Mouse (Mus musculus) spleen, postnatal 14 days (tissue): ENCODE results near the gene Pi4k2a.
A peak's percentile ranks its signal among the peaks of the same experiment; 100 is the strongest.
"Not testable (repeated sequence)": the region's sequence is repeated elsewhere in the genome, so short reads cannot be mapped to it uniquely, and the experiment has no call there.

Experiments used
- DNase-seq, 2 experiments: peaks; one replicate each; pipeline ENCODE4 v3.0.0; 2021 to 2022; ENCODE audit warnings: low spot score in 2 of 2

Pi4k2a gene

GRCm38 (mm10) chr19:42080469-42080868 is 9.8 kb upstream of the Pi4k2a start:
- DNase-seq = no peak

GRCm38 (mm10) chr19:42081613-42082012 is 8.7 kb upstream of the Pi4k2a start:
- DNase-seq = not testable (repeated sequence)

GRCm38 (mm10) chr19:42085690-42086089 is 4.6 kb upstream of the Pi4k2a start:
- no peak for DNase-seq

- peak in 1 of 2 experiments; percentile 13 for DNase-seq
These were observed 4.1 kb upstream of the Pi4k2a start, which contains the start of gene Morn4 for GRCm38 (mm10) chr19:42086166-42086565. Gene Morn4, minus strand, starts transcription at chr19:42086357.

GRCm38 (mm10) chr19:42089103-42089747 is 1.0 kb upstream of the Pi4k2a start:
- DNase-seq = peak; percentile 30 to 42

- DNase-seq = peak in 1 of 2 experiments; percentile 19
These were observed 419 bp downstream of the Pi4k2a start for GRCm38 (mm10) chr19:42090637-42091141.

GRCm38 (mm10) chr19:42099406-42099805 is 9.1 kb downstream of the Pi4k2a start:
- DNase-seq = no peak

- no peak for DNase-seq
These were observed 14.4 kb downstream of the Pi4k2a start for GRCm38 (mm10) chr19:42104681-42105080.

- DNase-seq = no peak
These were observed 25.6 kb downstream of the Pi4k2a start for GRCm38 (mm10) chr19:42115783-42116335.

- no peak for DNase-seq
These were observed 27.9 kb downstream of the Pi4k2a start for GRCm38 (mm10) chr19:42118142-42118541.

GRCm38 (mm10) chr19:42118596-42118995 is 28.3 kb downstream of the Pi4k2a start:
- no peak for DNase-seq

- DNase-seq = no peak
These were observed 30.2 kb downstream of the Pi4k2a start for GRCm38 (mm10) chr19:42120451-42120850.

- no peak for DNase-seq
These were observed 34.4 kb downstream of the Pi4k2a start for GRCm38 (mm10) chr19:42124684-42125083.

GRCm38 (mm10) chr19:42125501-42126218 is 35.4 kb downstream of the Pi4k2a start:
- DNase-seq = no peak

- no peak for DNase-seq
These were observed 35.9 kb downstream of the Pi4k2a start for GRCm38 (mm10) chr19:42126219-42126605.

GRCm38 (mm10) chr19:42127024-42127423 is 36.8 kb downstream of the Pi4k2a start:
- DNase-seq = no peak

GRCm38 (mm10) chr19:42128052-42128740 is 37.9 kb downstream of the Pi4k2a start:
- DNase-seq = no peak

GRCm38 (mm10) chr19:42128787-42129508 is 38.7 kb downstream of the Pi4k2a start, which contains the start of gene Avpi1:
Gene Avpi1, minus strand, starts transcription at chr19:42129059.
- DNase-seq = peak; percentile 67 to 69

- DNase-seq = no peak
These were observed 39.4 kb downstream of the Pi4k2a start for GRCm38 (mm10) chr19:42129509-42130293.

GRCm38 (mm10) chr19:42130294-42130606 is 40.0 kb downstream of the Pi4k2a start:
- DNase-seq = no peak

- no peak for DNase-seq
These were observed 40.8 kb downstream of the Pi4k2a start for GRCm38 (mm10) chr19:42131101-42131500.
